Mouse (Mus musculus): ENCODE results near the gene Fam20c. TPM values are rescaled to one million over a fixed set of nuclear protein-coding genes. Genes with fewer than 3 reads are reported as not detected.

Gene Fam20c
- 35.7 and 46.9 TPM in 2 replicates for polyA plus RNA-seq (2014; fragmentation: Nextera tagmentation; extraction: Ambion mirVana)

DNA sequence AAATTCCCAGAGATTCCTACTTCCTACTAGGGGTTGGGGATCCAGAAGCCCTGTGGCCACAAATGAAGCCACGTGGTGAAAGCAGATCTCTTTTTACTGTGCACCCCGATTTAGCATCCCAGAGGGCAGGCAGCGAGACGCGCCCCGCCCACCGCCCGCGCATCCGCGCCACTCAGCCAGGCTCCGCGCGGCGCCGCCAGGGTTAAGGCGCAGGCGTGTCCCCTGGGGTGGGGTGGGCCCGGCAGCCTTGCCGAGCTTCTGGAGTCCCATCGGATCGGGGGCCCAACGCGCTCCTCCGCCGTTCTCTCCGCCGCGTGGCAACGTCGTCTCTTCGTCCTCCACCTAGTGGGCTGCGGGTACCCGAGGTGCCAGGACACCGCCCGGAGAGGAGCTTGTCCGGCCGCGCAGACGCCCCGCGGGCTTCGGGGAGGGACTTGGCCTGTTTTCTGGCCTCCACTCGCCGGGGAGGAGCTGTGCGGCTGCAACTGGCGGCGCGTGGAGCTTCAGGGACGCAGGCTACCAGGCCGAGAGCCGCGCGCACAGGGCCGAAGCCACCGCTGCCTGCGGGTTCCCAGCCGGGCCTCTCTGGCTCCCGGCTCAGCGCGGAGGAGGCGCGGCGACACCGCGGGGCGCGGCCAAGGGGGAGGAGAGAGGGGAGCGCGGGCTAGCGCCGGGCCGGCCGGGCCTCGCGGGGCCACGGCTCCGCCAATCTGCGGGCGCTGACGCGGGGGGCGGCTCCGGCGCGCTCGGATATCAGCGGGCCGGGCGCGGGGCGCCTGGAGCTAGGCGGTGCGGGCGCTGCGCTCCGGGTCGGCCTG is at the start of gene Fam20c:
Fam20c (plus strand) TSS at position 212 of the 818 bp plus-strand sequence.
- Histone ChIP-seq H3K4me3 (ENCODE audit: low read depth, low read length) (peak within 1 kb of the TSS; percentile 77), H3K27ac (ENCODE audit: low read depth, low read length) (peak within 1 kb of the TSS; percentile 97), H3K9me3 (replicated peaks; ENCODE audit: control insufficient read depth, low read length) (no peaks in the 10 kb centered on the region), H3K27me3 (replicated peaks; ENCODE audit: control insufficient read depth, insufficient read depth, low read length) (no peaks in the 10 kb centered on the region), H3K4me1 (ENCODE audit: control insufficient read depth, insufficient read depth, low read length) (peaks cover 27% of the 10 kb centered on the region), H3K4me2 (ENCODE audit: low read length) (peak within 1 kb of the TSS; percentile 92), H3K9ac (ENCODE audit: low read length) (peak within 1 kb of the TSS; percentile 92), H3K36me3 (ENCODE audit: control insufficient read depth, insufficient read depth, low read length) (peaks cover 15% of the 10 kb centered on the region)
- ATAC-seq (peak; percentile 85), DNase-seq (ENCODE audit: low spot score) (peak; percentile 81)
- under 1% methylated on average over 68 of the region's 98 CpGs for WGBS

DNA sequence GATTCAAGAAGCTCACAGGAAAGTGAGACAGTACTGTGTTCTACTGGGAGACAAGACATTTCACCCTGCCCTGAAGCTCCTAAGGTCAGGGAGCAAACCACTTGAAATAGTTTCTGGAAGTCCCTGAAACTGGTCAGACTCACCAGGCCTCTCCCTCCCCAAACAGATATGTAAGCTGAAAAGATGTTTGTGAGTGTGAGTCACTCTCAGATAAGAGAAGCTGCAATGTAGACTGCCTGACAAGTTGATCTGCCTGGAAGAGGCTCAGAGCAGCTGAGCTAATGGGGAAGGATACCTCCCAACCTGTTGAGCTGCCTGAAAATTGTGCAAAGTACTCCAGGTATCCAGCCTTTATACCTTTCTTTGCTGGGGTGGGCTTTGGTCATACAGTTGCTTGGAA is 46.9 kb upstream of the Fam20c start:
- Histone ChIP-seq H3K4me3 (ENCODE audit: low read depth, low read length) (no peak overlapping the region), H3K4me2 (ENCODE audit: low read length) (no peak overlapping the region), H3K27ac (ENCODE audit: low read depth, low read length) (no peak overlapping the region), H3K27me3 (replicated peaks; ENCODE audit: control insufficient read depth, insufficient read depth, low read length) (no peaks in the 10 kb centered on the region), H3K9me3 (replicated peaks; ENCODE audit: control insufficient read depth, low read length) (no peaks in the 10 kb centered on the region), H3K9ac (ENCODE audit: low read length) (no peak overlapping the region), H3K4me1 (ENCODE audit: control insufficient read depth, insufficient read depth, low read length) (no peaks in the 10 kb centered on the region), H3K36me3 (ENCODE audit: control insufficient read depth, insufficient read depth, low read length) (no peaks in the 10 kb centered on the region)
- DNase-seq (ENCODE audit: low spot score) (no peak), ATAC-seq (no peak)

DNA sequence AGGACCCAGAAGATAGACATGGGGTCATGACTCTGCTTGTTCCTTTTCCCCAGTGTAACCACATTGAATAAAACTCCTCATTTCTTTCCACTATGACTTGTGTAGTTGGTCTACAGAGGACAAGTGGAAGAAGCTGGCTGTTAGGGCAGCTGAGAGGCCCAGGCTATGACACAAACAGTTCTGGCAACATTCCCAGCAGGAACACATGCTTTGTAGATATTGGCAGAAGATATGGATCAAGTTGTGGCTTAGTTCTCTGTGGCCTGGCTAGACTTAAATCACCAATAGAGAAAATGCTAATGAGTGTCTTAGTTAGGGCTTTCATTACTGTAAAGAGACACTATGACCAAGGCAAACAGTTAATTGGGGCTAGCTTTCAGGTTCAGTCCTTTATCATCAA is 45.7 kb upstream of the Fam20c start:
- no peaks in the 10 kb centered on the region; the same call in 1 of the 2 replicates for H3K9me3 ChIP-seq (replicated peaks; ENCODE audit: control insufficient read depth, low read length)
- no peak overlapping the region for H3K27ac ChIP-seq (ENCODE audit: low read depth, low read length)
- no peak for ATAC-seq
- H3K27me3 ChIP-seq (replicated peaks; ENCODE audit: control insufficient read depth, insufficient read depth, low read length), result no peaks in the 10 kb centered on the region
- no peaks in the 10 kb centered on the region for H3K36me3 ChIP-seq (ENCODE audit: control insufficient read depth, insufficient read depth, low read length)
- no peak overlapping the region for H3K4me3 ChIP-seq (ENCODE audit: low read depth, low read length)
- H3K4me2 ChIP-seq (ENCODE audit: low read length), result no peak overlapping the region
- no peak for DNase-seq (ENCODE audit: low spot score)
- no peak overlapping the region for H3K9ac ChIP-seq (ENCODE audit: low read length)
- no peaks in the 10 kb centered on the region for H3K4me1 ChIP-seq (ENCODE audit: control insufficient read depth, insufficient read depth, low read length)

DNA sequence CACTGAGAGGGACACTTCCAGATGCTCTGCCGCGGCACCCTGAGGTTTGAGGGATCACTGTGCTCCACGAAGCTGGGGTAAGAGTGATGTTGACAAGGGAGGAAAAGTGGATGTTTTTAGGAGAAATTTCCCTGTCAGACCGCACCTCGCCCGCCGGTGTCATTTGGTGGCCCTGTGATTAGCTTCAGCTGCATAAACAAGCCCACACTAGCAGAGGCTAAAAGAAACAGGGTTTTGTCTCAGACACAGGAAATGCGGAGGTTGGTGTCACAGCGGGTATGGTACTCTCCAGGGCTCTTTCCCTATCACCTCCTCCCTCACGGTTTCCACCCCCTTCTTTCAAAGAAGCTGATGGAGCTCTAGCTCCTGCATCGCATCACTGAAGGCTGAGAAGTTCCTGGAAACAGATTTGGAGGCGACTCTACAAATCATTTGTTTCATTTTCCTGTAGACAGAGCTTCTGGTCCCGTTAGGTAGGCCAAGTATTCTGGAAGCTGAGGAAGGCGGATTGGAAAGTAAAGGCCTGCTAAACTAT is 38.7 kb upstream of the Fam20c start:
- ATAC-seq, result no peak
- 52% methylated on average over 14 of the region's 14 CpGs for WGBS
- Histone ChIP-seq H3K27me3 (replicated peaks; ENCODE audit: control insufficient read depth, insufficient read depth, low read length) (no peaks in the 10 kb centered on the region), H3K36me3 (ENCODE audit: control insufficient read depth, insufficient read depth, low read length) (no peaks in the 10 kb centered on the region), H3K4me1 (ENCODE audit: control insufficient read depth, insufficient read depth, low read length) (no peaks in the 10 kb centered on the region), H3K4me2 (ENCODE audit: low read length) (no peak overlapping the region), H3K9me3 (replicated peaks; ENCODE audit: control insufficient read depth, low read length) (no peaks in the 10 kb centered on the region; the same call in 1 of the 2 replicates), H3K27ac (ENCODE audit: low read depth, low read length) (no peak overlapping the region), H3K9ac (ENCODE audit: low read length) (no peak overlapping the region), H3K4me3 (ENCODE audit: low read depth, low read length) (no peak overlapping the region)
- DNase-seq (ENCODE audit: low spot score), result no peak

DNA sequence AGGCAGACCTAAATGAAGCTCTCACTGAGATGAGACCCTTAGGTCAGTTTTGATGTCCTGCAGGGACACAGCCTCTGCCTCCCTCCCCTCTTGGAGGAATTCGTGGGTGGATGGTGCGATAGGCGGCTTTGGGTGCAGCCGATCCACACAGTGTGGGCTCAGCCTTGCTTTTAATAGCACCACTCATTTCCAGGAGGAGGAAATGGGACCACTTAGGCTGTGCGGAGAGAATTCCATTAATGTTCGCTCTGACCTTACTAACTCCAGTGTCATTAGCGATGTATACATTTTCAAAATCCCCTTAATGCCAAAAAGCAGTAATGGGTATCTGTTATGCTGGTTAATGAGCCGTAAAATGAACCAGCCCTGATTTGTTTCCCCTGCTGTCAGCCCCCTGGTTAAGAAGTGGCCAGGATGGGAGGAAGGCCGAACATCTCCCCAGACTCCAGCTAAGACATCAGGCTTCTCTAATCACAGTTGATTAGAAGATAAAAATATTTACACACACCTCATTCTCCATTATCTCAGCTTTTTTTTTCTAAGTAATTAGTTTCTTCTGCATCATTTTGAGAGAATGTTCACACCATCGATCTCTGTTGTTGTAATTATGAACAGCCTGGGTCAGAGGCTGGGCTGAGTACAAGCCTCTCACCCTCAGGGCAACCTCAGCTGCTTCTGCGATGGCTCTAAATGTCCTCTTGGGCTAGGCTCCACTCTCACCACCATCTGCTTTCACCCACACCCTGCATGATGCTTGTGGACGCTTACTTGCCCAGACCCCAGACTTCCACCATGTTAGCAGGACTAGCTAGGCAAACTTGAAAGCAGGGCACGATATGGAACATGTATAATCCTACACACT is 33.8 kb upstream of the Fam20c start:
- 38% methylated on average over 13 of the region's 13 CpGs for WGBS
- H3K4me1 ChIP-seq (ENCODE audit: control insufficient read depth, insufficient read depth, low read length), result no peaks in the 10 kb centered on the region
- H3K9ac ChIP-seq (ENCODE audit: low read length), result no peak overlapping the region
- no peak for ATAC-seq
- H3K27me3 ChIP-seq (replicated peaks; ENCODE audit: control insufficient read depth, insufficient read depth, low read length), result no peaks in the 10 kb centered on the region
- H3K4me2 ChIP-seq (ENCODE audit: low read length), result no peak overlapping the region
- no peak overlapping the region for H3K27ac ChIP-seq (ENCODE audit: low read depth, low read length)
- DNase-seq (ENCODE audit: low spot score), result peak; percentile 13
- H3K36me3 ChIP-seq (ENCODE audit: control insufficient read depth, insufficient read depth, low read length), result no peaks in the 10 kb centered on the region
- H3K9me3 ChIP-seq (replicated peaks; ENCODE audit: control insufficient read depth, low read length), result no peaks in the 10 kb centered on the region
- no peak overlapping the region for H3K4me3 ChIP-seq (ENCODE audit: low read depth, low read length)

DNA sequence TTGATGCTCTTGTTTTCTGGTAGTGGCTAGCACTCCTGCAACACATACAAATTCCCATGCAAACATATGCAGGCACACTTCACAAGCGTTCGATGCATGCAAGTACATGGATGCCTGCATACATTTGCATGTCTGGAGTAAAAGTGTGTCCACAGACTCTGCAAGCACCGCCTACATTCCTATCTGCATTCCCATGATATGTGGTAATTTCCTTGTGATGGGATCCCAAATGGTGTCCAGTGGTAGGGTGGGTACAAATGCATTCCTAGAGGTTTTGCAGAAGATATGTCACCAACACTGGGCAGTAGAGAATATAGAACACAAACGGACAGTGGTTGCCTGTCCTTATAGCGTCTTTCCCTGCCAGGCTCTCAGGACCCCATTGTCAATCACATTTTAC is 29.9 kb upstream of the Fam20c start:
- no peaks in the 10 kb centered on the region for H3K4me1 ChIP-seq (ENCODE audit: control insufficient read depth, insufficient read depth, low read length)
- no peak overlapping the region for H3K27ac ChIP-seq (ENCODE audit: low read depth, low read length)
- H3K36me3 ChIP-seq (ENCODE audit: control insufficient read depth, insufficient read depth, low read length), result no peaks in the 10 kb centered on the region
- DNase-seq (ENCODE audit: low spot score), result no peak
- H3K4me2 ChIP-seq (ENCODE audit: low read length), result no peak overlapping the region
- H3K4me3 ChIP-seq (ENCODE audit: low read depth, low read length), result no peak overlapping the region
- no peaks in the 10 kb centered on the region for H3K9me3 ChIP-seq (replicated peaks; ENCODE audit: control insufficient read depth, low read length)
- H3K27me3 ChIP-seq (replicated peaks; ENCODE audit: control insufficient read depth, insufficient read depth, low read length), result no peaks in the 10 kb centered on the region
- no peak overlapping the region for H3K9ac ChIP-seq (ENCODE audit: low read length)
- no peak for ATAC-seq
- 89% methylated on average over 5 of the region's 5 CpGs for WGBS

DNA sequence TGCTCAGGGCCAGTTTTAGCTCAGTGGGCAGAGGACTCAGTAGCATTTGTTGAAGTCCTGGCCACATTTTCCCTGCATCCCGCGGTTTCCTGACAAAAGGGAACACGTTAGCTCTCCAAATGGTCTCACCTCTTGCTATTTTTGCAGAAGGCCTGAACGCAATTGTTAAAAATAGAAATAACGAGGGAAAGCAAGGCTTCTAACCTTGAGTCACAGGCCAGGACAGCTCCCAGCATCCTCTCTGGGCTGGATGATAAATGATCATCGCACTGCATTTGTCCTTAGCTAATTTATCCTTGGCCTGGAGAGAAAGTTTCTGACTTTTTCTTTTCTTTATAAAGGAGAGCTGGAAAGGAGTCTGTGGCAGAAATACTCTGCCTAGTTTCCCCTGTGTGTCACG is 29.2 kb upstream of the Fam20c start:
- Histone ChIP-seq H3K4me2 (ENCODE audit: low read length) (no peak overlapping the region), H3K36me3 (ENCODE audit: control insufficient read depth, insufficient read depth, low read length) (no peaks in the 10 kb centered on the region), H3K4me1 (ENCODE audit: control insufficient read depth, insufficient read depth, low read length) (no peaks in the 10 kb centered on the region), H3K27ac (ENCODE audit: low read depth, low read length) (no peak overlapping the region), H3K9me3 (replicated peaks; ENCODE audit: control insufficient read depth, low read length) (no peaks in the 10 kb centered on the region), H3K9ac (ENCODE audit: low read length) (no peak overlapping the region), H3K4me3 (ENCODE audit: low read depth, low read length) (no peak overlapping the region), H3K27me3 (replicated peaks; ENCODE audit: control insufficient read depth, insufficient read depth, low read length) (no peaks in the 10 kb centered on the region)
- no peak for ATAC-seq
- WGBS, result 57% methylated on average over 7 of the region's 7 CpGs
- no peak for DNase-seq (ENCODE audit: low spot score)

DNA sequence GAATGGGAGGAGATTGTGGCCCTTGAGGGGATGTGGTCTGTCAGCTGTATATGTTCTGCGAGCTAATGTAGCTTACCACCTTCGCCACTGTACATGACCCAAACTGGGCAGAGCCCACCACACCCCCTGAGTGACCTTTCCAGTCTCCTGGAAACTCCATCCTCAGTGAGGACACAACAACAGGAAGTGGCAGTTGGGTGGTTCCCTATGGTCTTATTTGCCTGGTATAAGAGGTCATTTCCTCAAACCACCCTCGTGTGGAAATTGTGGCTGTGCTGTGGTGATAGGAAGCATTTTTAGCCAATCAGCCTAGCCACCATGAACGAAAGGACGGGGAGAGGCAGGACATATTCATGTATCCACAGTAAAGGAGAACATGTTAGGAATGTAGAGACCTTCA is 23.5 kb upstream of the Fam20c start:
- Histone ChIP-seq H3K27me3 (replicated peaks; ENCODE audit: control insufficient read depth, insufficient read depth, low read length) (no peaks in the 10 kb centered on the region), H3K4me1 (ENCODE audit: control insufficient read depth, insufficient read depth, low read length) (no peaks in the 10 kb centered on the region), H3K4me3 (ENCODE audit: low read depth, low read length) (no peak overlapping the region), H3K36me3 (ENCODE audit: control insufficient read depth, insufficient read depth, low read length) (no peaks in the 10 kb centered on the region), H3K9me3 (replicated peaks; ENCODE audit: control insufficient read depth, low read length) (no peaks in the 10 kb centered on the region), H3K4me2 (ENCODE audit: low read length) (no peak overlapping the region), H3K9ac (ENCODE audit: low read length) (no peak overlapping the region), H3K27ac (ENCODE audit: low read depth, low read length) (no peak overlapping the region)
- DNase-seq (ENCODE audit: low spot score) (no peak), ATAC-seq (no peak)
- WGBS, result 87% methylated on average over 5 of the region's 5 CpGs
